Mouse (Mus musculus) bone marrow macrophage, adult 2 months (primary cell): ENCODE measurements around the gene Hcrt. TPM values are rescaled to one million over a fixed set of nuclear protein-coding genes. Genes with fewer than 3 reads are reported as not detected.

Source experiments
- H3K27ac ChIP-seq: 2 replicates; pipeline ENCODE4 v1.5.1; 2012; ENCODE audit warnings: low read depth, low read length; ENCODE audit not compliant: insufficient read depth
- H3K4me1 ChIP-seq: 2 replicates; pipeline ENCODE4 v1.6.1; 2012; ENCODE audit warnings: low read length; ENCODE audit not compliant: control insufficient read depth, insufficient read depth
- H3K4me3 ChIP-seq: 2 replicates; pipeline ENCODE4 v1.5.1; 2012; ENCODE audit warnings: mild to moderate bottlenecking, low read length, moderate library complexity; ENCODE audit not compliant: insufficient read depth
- CTCF ChIP-seq: IDR thresholded peaks from 2 replicates; pipeline ENCODE4 v1.5.1; 2012; ENCODE audit warnings: low read depth, mild to moderate bottlenecking, low read length, moderate library complexity
- POLR2A ChIP-seq: IDR thresholded peaks from 2 replicates; pipeline ENCODE4 v1.6.1; 2012; ENCODE audit warnings: mild to moderate bottlenecking, low read depth, low read length, borderline replicate concordance
- polyA plus RNA-seq: library from polyadenylated mRNA; stranded (reverse); fragments of >200 nt; gene quantifications from 2 replicates; pipeline ENCODE4 v1.2.4, GENCODE M21; 2012; ENCODE audit not compliant: missing spikeins, insufficient read depth, insufficient read length

Hcrt gene
- polyA plus RNA-seq, 1 experiment = not detected

DNA sequence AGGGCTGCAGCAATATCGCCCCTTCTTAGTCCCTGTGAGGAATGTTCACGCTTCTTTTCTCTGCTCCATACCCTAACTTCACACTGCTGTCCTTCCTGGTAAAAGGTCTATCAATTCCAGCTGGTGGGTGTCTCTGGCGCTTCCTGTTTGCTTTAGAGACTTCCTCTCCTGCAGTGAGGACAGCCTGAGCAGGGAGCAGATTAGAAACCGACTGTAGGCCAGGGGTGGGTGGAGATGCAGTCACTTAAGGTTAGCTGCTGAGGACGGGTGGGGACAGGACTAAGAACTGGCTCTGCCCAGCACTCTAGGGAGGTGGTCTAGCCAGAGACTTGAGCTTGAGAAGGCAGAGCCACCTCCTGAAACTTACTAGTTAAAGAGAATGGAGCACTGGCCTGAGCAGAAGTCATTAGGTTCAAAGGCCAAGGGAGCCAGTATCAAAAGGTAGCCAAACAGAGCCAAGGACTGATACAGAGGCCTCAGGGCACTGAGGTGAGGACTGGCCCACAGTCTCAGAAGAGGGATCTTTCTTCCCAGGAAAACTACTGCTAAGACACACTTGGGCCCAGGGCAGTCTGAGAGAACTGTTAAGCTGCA lies 37.7 kb downstream of the Hcrt start:
- peaks cover 66% of the 10 kb centered on the region for H3K4me1 ChIP-seq
- peak overlapping the region; percentile 87 for H3K27ac ChIP-seq
- TF ChIP-seq POLR2A (no peak), CTCF (no peak)
- peak overlapping the region; percentile 8; the same call in 1 of the 2 replicates for H3K4me3 ChIP-seq

- Histone ChIP-seq H3K4me3 (no peak overlapping the region), H3K27ac (peak overlapping the region; percentile 87), H3K4me1 (peaks cover 68% of the 10 kb centered on the region)
- TF ChIP-seq CTCF (no peak), POLR2A (no peak)
Measured at GRCm38 (mm10) chr11:100722493-100723028, 40.2 kb downstream of the Hcrt start.

DNA sequence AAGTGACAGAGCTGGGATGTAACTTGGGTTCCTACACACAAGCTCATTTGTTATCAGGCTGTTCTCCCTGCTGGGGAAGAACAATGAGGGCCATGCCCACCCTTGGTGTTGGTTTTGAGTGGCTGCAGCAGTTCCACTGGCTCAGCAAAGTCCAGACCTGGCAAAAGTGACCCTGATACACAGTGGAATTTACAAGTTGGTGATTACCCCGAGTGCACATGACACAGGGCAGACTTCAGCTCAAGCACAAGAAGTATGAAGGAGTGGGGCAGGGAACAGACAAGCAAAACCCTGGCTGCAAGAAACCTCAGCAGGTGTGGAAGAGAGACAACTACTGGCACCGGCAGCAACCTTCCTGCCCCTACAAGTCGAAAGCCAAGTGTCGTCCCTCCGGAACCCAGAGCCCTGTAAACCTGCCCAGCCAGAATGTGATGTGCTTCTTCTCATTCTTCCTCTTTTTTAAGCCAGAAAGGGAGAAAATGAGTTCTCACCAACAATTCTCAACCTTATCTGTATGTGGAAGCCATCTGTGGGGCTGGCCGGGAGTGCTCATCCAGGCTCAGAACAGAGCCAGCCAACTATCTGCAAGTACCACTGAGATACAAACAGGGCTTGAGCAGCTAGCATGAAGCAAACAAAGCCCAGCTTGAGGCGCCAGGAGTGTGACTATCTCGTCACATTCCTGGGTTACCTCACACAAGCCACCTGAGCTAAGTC lies 40.8 kb downstream of the Hcrt start:
- Histone ChIP-seq H3K4me1 (peaks cover 63% of the 10 kb centered on the region), H3K4me3 (peak overlapping the region; percentile 26), H3K27ac (peak overlapping the region; percentile 87)
- TF ChIP-seq CTCF (no peak), POLR2A (no peak)

- H3K27ac ChIP-seq = peak overlapping the region; percentile 87
- H3K4me1 ChIP-seq = peaks cover 63% of the 10 kb centered on the region
- no peak for TF ChIP-seq POLR2A
- no peak for TF ChIP-seq CTCF
- H3K4me3 ChIP-seq = peak overlapping the region; percentile 28
Measured at GRCm38 (mm10) chr11:100721254-100721653, 41.5 kb downstream of the Hcrt start.

DNA sequence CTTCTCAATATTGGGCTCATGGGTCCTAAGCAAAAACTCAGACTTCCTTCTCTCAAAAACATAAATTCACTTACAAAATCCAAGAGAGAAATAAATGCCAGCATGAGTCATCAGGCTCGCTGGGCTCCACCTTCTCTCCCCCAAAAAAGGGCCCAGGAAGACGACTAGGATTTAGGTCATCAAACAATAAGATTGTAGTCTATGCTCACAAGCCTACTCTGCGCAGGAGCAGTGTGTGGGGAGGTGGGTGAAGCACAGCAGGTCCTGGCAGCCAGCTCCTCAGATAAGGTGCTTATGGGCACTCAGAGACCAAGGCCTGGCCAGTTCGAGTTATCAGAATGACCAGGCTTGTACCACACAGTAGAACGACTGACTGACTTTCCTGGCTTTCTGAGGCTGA lies 42.4 kb downstream of the Hcrt start:
- Histone ChIP-seq H3K27ac (peak overlapping the region; percentile 87), H3K4me1 (peaks cover 56% of the 10 kb centered on the region), H3K4me3 (peak overlapping the region; percentile 28)
- TF ChIP-seq POLR2A (no peak), CTCF (no peak)

- Histone ChIP-seq H3K4me1 (peaks cover 52% of the 10 kb centered on the region), H3K4me3 (no peak overlapping the region; the same call in 1 of the 2 replicates), H3K27ac (peak overlapping the region; percentile 87)
- TF ChIP-seq POLR2A = no peak
- no peak for TF ChIP-seq CTCF
Measured at GRCm38 (mm10) chr11:100719893-100720292, 42.8 kb downstream of the Hcrt start.

DNA sequence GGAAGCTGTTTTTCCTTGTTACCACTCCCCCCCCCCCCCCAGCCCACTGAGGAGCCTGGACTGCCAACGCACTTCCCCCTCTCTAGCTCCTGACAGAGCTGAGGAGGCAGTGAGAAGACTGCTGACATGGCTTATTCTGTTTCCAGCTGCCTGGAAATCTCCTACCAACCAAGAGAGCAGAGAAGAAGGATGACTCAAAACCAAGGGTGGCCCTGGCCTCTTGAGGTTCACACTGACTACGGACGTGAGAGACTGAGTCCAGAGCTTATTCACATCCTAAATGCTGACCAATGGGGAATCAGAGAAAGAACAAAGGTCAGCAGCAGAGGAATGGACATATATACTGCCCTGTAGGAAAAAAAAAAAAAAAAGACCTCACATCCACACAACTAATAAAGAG lies 43.4 kb downstream of the Hcrt start:
- no peak for TF ChIP-seq POLR2A
- no peak for TF ChIP-seq CTCF
- Histone ChIP-seq H3K4me3 (no peak overlapping the region), H3K4me1 (peaks cover 48% of the 10 kb centered on the region), H3K27ac (peak overlapping the region; percentile 87)

DNA sequence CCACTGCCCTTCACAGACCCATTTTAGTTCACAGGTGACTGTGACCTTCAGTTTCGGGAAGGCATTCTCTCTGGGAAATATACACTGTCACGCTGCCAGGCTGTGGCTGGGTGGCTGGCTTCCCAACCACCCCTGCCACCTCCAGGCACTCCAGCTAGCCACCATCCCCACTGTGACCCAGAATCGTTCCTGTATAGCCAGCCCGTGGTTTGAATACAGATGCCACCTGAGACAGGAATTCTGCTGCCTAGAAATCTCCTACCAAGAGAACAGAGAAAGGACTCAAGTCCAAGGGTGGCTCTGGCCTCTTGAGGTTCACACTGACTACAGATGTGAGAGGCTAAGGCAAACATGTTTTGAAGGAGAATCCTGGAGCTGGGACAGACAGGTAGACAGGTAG lies 43.9 kb downstream of the Hcrt start:
- H3K4me1 ChIP-seq = peaks cover 49% of the 10 kb centered on the region
- peak overlapping the region; percentile 54 for H3K27ac ChIP-seq
- no peak for TF ChIP-seq CTCF
- no peak for TF ChIP-seq POLR2A
- H3K4me3 ChIP-seq = no peak overlapping the region

- Histone ChIP-seq H3K4me1 (peaks cover 48% of the 10 kb centered on the region), H3K27ac (no peak overlapping the region), H3K4me3 (no peak overlapping the region)
- TF ChIP-seq POLR2A = no peak
- TF ChIP-seq CTCF = no peak
Measured at GRCm38 (mm10) chr11:100718462-100718861, 44.3 kb downstream of the Hcrt start.

GRCm38 (mm10) chr11:100716649-100717048 lies 46.1 kb downstream of the Hcrt start:
- Histone ChIP-seq H3K4me1 (peaks cover 44% of the 10 kb centered on the region), H3K4me3 (no peak overlapping the region), H3K27ac (no peak overlapping the region)
- TF ChIP-seq POLR2A (no peak), CTCF (no peak)
